Mouse (Mus musculus): ENCODE results near the gene Olfr432.

- no peak for TF ChIP-seq CTCF (IDR thresholded peaks at IDR 0.05; ENCODE audit: control insufficient read depth, insufficient read depth, insufficient replicate concordance, low read depth, low read length)
- no peak for TF ChIP-seq POLR2A (IDR thresholded peaks at IDR 0.05; ENCODE audit: control insufficient read depth, low read depth, low read length)
Measured at GRCm38 (mm10) chr1:174048893-174049292, at the start of gene Olfr432.
